Mouse (Mus musculus): ENCODE results near the gene Tada1.

DNA sequence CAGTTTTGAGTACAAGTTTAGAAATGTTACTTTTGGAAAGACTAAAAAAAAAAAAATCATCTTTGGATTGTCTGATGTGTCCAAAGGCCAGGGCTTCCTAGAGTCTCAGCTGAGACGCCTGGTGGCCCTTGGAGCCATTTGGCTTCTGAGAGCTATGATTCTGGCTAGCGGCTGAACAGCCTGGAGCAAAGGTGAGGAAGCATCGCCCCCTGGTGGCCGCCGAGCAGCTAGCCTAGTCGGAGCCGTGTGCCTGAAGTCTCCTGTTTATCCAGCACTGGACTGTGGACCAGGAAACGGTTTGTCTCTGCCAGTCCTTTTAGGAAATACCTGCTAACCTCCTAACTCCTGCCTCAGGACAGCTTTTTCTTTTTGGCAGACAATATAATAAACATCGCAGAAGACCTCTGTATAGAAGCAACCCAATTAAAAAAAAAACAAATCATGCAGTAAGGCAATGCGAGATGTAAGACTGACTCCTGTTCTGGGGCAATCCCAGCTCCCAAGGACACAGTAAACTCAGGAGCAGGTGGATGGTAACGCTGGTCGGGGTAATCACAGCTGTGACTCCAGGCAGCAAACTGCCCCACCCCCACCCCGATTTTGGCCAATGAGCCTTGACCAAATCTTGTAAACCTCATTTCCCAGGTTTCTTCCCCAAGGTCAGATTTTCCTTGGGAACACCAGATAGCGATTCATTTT lies 18.6 kb upstream of the Tada1 start:
- TF ChIP-seq CTCF (IDR thresholded peaks at IDR 0.05; ENCODE audit: control insufficient read depth, insufficient read depth, insufficient replicate concordance, low read depth, low read length): peak; percentile 95
- no peak for TF ChIP-seq POLR2A (IDR thresholded peaks at IDR 0.05; ENCODE audit: control insufficient read depth, low read depth, low read length)

All from testis, adult 2 months (tissue).